Mouse (Mus musculus): Measurements from ENCODE around the gene Rpp25. TPM values are rescaled to one million over a fixed set of nuclear protein-coding genes. Genes with fewer than 3 reads are reported as not detected.
A peak's percentile ranks its signal among the peaks of the same experiment; 100 is the strongest.

Rpp25 gene
- polyA plus RNA-seq, 1 experiment from 2014 or later: 6.8 TPM

DNA sequence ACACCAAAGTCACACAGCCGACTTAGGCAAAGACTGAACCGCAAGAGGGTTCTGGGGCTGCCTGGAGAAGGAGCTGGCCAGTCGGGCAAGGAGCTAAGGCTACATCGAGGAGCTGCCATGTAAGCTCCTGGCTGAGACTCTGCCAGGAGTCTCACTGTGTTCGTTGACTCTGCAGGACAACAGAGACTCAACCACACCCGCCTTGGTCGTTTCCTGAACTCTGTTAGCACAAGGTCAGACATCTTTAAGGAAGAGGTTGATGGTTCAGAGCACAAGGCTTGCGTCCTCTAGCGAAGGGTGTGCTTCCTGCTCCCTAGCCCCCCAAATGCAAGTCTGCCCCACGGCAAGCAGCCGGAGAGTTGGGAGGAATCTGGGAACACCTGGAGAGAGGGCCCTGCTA, 44.0 kb downstream of the Rpp25 start:
- Histone ChIP-seq H3K27me3 (replicated peaks; ENCODE audit: control insufficient read depth, insufficient read depth, low read length) (no peaks in the 10 kb centered on the region), H3K4me3 (ENCODE audit: low read length) (no peak overlapping the region), H3K9ac (ENCODE audit: low read depth, low read length) (no peak overlapping the region), H3K4me2 (ENCODE audit: low read depth, low read length) (no peak overlapping the region), H3K27ac (ENCODE audit: low read length) (peak overlapping the region; percentile 45), H3K36me3 (ENCODE audit: control insufficient read depth, insufficient read depth, low read length) (peaks cover 20% of the 10 kb centered on the region), H3K9me3 (ENCODE audit: control insufficient read depth, low read length) (no peaks in the 10 kb centered on the region), H3K4me1 (ENCODE audit: control insufficient read depth, insufficient read depth, low read length) (peaks cover 31% of the 10 kb centered on the region)
- 85% methylated on average over 11 of the region's 11 CpGs for WGBS
- ATAC-seq: no peak

DNA sequence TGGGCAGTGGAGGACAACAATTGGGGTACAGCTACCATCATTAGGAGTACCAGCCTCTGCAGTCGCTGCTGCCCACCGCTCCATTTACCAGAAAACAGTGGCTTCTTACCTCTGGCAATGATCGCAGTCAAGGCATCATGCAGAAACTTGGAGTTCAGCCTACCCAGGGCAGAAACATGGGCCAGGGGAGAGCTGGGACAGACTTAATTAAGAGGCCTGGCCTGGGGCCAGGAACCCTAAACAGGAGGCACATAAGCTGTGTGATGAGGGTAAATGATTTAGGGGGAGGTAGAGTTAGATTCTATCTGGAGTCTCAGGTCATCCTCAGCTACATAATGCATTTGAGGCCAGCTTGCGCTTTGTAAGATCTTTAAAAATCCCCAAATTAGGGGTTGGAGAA, 45.4 kb downstream of the Rpp25 start:
- WGBS: 96% methylated on average over 4 of the region's 4 CpGs
- ATAC-seq: no peak

DNA sequence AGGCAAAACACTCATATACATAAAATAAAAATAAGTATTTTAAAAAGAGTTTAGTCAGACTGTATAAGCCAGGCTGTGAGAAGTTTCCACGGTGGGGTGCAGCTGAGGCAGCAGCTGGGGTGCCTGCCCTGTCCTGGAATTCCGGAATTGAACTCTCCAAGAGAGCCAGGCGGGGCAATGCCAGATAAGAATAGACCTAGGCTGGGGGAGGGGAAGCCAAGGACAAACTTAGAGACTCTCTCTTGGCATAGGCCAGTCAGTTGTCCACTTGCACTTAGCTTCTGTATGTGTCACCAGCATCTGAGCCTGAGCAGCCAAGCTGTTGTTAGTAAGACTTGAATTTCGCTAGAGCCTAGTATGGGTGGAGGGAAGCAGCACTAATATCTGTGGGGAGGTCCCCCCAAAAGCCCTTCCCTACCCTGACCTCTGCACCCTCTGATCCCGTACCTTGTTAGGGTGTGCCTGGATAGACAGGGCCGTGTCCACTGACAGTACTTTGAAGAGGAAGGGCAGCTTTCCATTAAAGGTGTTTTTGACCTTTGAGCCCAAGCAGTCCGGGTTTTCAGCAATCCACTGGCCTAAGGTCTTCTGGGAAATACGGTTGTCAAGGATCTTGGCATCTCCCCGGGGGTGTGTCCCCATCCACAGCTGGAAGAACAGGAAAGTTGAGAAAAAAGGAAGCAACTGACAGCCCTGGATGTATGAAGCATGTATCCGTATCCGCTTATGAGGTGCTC, 46.5 kb downstream of the Rpp25 start:
- peaks cover 35% of the 10 kb centered on the region for H3K4me1 ChIP-seq (ENCODE audit: control insufficient read depth, insufficient read depth, low read length)
- H3K36me3 ChIP-seq (ENCODE audit: control insufficient read depth, insufficient read depth, low read length): peaks cover 6% of the 10 kb centered on the region; the same call in 1 of the 2 replicates
- H3K9ac ChIP-seq (ENCODE audit: low read depth, low read length): 0 out of 2 replicates have a peak overlapping the region, but pooled peaks have one; percentile 36
- peak overlapping the region; percentile 35 for H3K4me2 ChIP-seq (ENCODE audit: low read depth, low read length)
- H3K9me3 ChIP-seq (ENCODE audit: control insufficient read depth, low read length): no peaks in the 10 kb centered on the region
- H3K27me3 ChIP-seq (replicated peaks; ENCODE audit: control insufficient read depth, insufficient read depth, low read length): no peaks in the 10 kb centered on the region
- ATAC-seq: peak; percentile 80
- WGBS: 55% methylated on average over 11 of the region's 11 CpGs
- H3K27ac ChIP-seq (ENCODE audit: low read length): peak overlapping the region; percentile 91
- no peak overlapping the region for H3K4me3 ChIP-seq (ENCODE audit: low read length)

More for the DNA sequence above, 45.4 kb downstream of the Rpp25 start:
- Histone ChIP-seq H3K9me3 (ENCODE audit: control insufficient read depth, low read length) (no peaks in the 10 kb centered on the region), H3K27ac (ENCODE audit: low read length) (peak overlapping the region; percentile 91), H3K9ac (ENCODE audit: low read depth, low read length) (no peak overlapping the region), H3K4me1 (ENCODE audit: control insufficient read depth, insufficient read depth, low read length) (peaks cover 35% of the 10 kb centered on the region), H3K27me3 (replicated peaks; ENCODE audit: control insufficient read depth, insufficient read depth, low read length) (no peaks in the 10 kb centered on the region), H3K4me2 (ENCODE audit: low read depth, low read length) (no peak overlapping the region), H3K4me3 (ENCODE audit: low read length) (no peak overlapping the region), H3K36me3 (ENCODE audit: control insufficient read depth, insufficient read depth, low read length) (peaks cover 11% of the 10 kb centered on the region; the same call in 1 of the 2 replicates)

DNA sequence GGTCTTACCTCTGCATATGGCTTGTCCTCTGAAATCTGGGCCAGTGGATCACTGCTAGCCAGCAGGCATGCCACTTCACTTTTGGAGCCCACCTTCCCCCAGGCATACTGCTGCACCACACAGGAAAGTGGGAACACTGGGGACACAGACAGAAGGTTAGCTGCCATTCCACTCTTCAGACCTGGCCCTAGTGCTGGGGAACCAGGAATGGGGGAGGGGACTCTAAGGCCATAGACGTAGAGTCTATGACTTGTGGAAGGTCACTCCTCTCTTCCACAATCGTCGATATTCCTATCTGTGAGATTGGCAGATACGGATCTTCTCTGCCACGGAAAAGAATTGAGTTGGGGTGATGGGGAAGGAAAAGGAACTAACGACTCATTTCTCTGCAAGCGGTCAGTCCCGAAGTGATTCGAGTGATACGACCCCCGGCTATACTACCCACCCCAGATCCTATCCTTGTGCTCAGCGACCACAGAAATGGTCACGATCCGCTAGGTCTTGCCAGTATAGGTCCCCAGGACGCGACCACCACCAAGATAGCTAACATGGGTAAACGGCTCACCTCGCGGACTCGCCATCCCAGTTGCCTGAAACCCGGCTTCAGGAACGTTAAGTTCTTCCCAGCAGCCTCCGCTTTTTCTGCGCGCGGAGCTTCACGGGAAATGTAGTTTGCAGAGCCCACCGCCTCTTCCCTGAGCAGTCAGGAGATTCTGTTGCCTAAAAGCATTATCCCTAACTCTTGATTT, 48.5 kb downstream of the Rpp25 start, which contains the start of gene Mpi:
Gene Mpi, minus strand, starts transcription at position 625 of the 749 bp plus-strand sequence.
- peak within 1 kb of the TSS; percentile 85 for H3K4me2 ChIP-seq (ENCODE audit: low read depth, low read length)
- WGBS: 3% methylated on average over 28 of the region's 28 CpGs
- peak; percentile 34 for ATAC-seq
- H3K9me3 ChIP-seq (ENCODE audit: control insufficient read depth, low read length): no peaks in the 10 kb centered on the region
- H3K9ac ChIP-seq (ENCODE audit: low read depth, low read length): peak within 1 kb of the TSS; percentile 75
- 0 out of 2 replicates have a peak, but pooled peaks cover 3% of the 10 kb centered on the region for H3K36me3 ChIP-seq (ENCODE audit: control insufficient read depth, insufficient read depth, low read length)
- H3K27ac ChIP-seq (ENCODE audit: low read length): peak within 1 kb of the TSS; percentile 55; the same call in 1 of the 2 replicates
- H3K4me3 ChIP-seq (ENCODE audit: low read length): peak within 1 kb of the TSS; percentile 73
- no peaks in the 10 kb centered on the region for H3K27me3 ChIP-seq (replicated peaks; ENCODE audit: control insufficient read depth, insufficient read depth, low read length)
- H3K4me1 ChIP-seq (ENCODE audit: control insufficient read depth, insufficient read depth, low read length): peaks cover 35% of the 10 kb centered on the region

DNA sequence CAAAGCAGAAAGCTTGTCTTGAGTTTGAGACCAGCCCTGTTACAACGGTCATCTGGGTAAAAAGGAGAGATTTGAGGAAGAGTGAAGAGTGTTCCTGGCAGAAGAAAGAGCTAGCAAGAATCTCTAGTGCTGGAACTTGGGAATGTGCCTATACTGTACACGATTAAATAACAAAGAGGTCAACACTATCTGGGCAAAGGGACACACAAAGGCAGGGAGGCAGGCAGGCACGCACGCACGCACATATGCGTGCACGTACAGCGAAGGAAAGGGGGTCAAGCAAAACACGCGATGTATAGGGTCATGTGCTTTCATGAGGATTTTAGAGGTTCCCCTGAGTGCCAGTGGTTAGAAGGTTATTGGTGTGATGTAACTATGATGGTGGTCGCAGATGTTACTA, 49.3 kb downstream of the Rpp25 start:
- Histone ChIP-seq H3K36me3 (ENCODE audit: control insufficient read depth, insufficient read depth, low read length) (0 out of 2 replicates have a peak, but pooled peaks cover 3% of the 10 kb centered on the region), H3K4me3 (ENCODE audit: low read length) (no peak overlapping the region), H3K4me2 (ENCODE audit: low read depth, low read length) (0 out of 2 replicates have a peak overlapping the region, but pooled peaks have one; percentile 85), H3K4me1 (ENCODE audit: control insufficient read depth, insufficient read depth, low read length) (peaks cover 28% of the 10 kb centered on the region), H3K9me3 (ENCODE audit: control insufficient read depth, low read length) (no peaks in the 10 kb centered on the region), H3K27me3 (replicated peaks; ENCODE audit: control insufficient read depth, insufficient read depth, low read length) (no peaks in the 10 kb centered on the region), H3K27ac (ENCODE audit: low read length) (0 out of 2 replicates have a peak overlapping the region, but pooled peaks have one; percentile 55), H3K9ac (ENCODE audit: low read depth, low read length) (peak overlapping the region; percentile 75; the same call in 1 of the 2 replicates)
- ATAC-seq: no peak
- WGBS: 70% methylated on average over 11 of the region's 11 CpGs

DNA sequence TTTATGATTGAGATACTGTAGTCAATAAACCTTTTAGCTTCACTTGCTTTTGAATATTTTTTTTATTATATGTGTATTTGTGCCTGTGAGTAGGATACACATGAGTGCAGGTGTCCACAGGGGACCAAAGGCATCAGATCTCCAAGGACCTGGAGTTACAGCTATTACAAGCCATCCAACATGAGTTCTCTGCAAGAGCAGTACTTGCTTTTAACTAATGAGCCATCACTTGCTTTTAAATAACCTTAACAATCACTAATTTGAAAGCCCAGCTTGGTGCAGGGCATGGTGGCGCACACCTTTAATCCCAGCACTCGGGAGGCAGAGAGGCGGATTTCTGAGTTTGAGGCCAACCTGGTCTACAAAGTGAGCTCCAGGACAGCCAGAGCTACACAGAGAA, 50.9 kb downstream of the Rpp25 start:
- H3K27me3 ChIP-seq (replicated peaks; ENCODE audit: control insufficient read depth, insufficient read depth, low read length): no peaks in the 10 kb centered on the region
- 68% methylated on average over 3 of the region's 3 CpGs for WGBS
- no peak for ATAC-seq
- H3K4me1 ChIP-seq (ENCODE audit: control insufficient read depth, insufficient read depth, low read length): peaks cover 17% of the 10 kb centered on the region
- no peak overlapping the region for H3K4me2 ChIP-seq (ENCODE audit: low read depth, low read length)
- no peak overlapping the region for H3K4me3 ChIP-seq (ENCODE audit: low read length)
- H3K9me3 ChIP-seq (ENCODE audit: control insufficient read depth, low read length): no peaks in the 10 kb centered on the region
- H3K9ac ChIP-seq (ENCODE audit: low read depth, low read length): no peak overlapping the region
- no peak overlapping the region for H3K27ac ChIP-seq (ENCODE audit: low read length)
- no peaks in the 10 kb centered on the region for H3K36me3 ChIP-seq (ENCODE audit: control insufficient read depth, insufficient read depth, low read length)

Other genes with a start within 250 kb of the Rpp25 start
- gene 1700017B05Rik, start 241.4 kb upstream of the Rpp25 start, polyA plus RNA-seq (2015; fragmentation: Nextera tagmentation; extraction: Ambion mirVana): 23.8 and 25.5 TPM in 2 replicates
- 25.2 and 29.4 TPM in 2 replicates for gene Ppcdc, start 63.9 kb upstream of the Rpp25 start, polyA plus RNA-seq (2015; fragmentation: Nextera tagmentation; extraction: Ambion mirVana)
- 15.2 and 16.2 TPM in 2 replicates for gene Scamp5, start 36.0 kb upstream of the Rpp25 start, polyA plus RNA-seq (2015; fragmentation: Nextera tagmentation; extraction: Ambion mirVana)
- gene Cox5a, start 17.2 kb downstream of the Rpp25 start, polyA plus RNA-seq (2015; fragmentation: Nextera tagmentation; extraction: Ambion mirVana): 980 and 987 TPM in 2 replicates
- 13.6 and 13.7 TPM in 2 replicates for gene Fam219b, start 33.5 kb downstream of the Rpp25 start, polyA plus RNA-seq (2015; fragmentation: Nextera tagmentation; extraction: Ambion mirVana)
- 58.4 and 59.4 TPM in 2 replicates for gene Mpi, start 48.7 kb downstream of the Rpp25 start, polyA plus RNA-seq (2015; fragmentation: Nextera tagmentation; extraction: Ambion mirVana)
- 95.7 and 97.2 TPM in 2 replicates for gene Scamp2, start 56.9 kb downstream of the Rpp25 start, polyA plus RNA-seq (2015; fragmentation: Nextera tagmentation; extraction: Ambion mirVana)
- gene Ulk3, start 85.4 kb downstream of the Rpp25 start, polyA plus RNA-seq (2015; fragmentation: Nextera tagmentation; extraction: Ambion mirVana): 18.0 and 19.0 TPM in 2 replicates
- not detected in 2 replicates for gene Cplx3, start 102.3 kb downstream of the Rpp25 start, polyA plus RNA-seq (2015; fragmentation: Nextera tagmentation; extraction: Ambion mirVana)
- gene Lman1l, start 116.7 kb downstream of the Rpp25 start, polyA plus RNA-seq (2015; fragmentation: Nextera tagmentation; extraction: Ambion mirVana): not detected in 2 replicates
- 35.9 and 36.6 TPM in 2 replicates for gene Csk, start 149.6 kb downstream of the Rpp25 start, polyA plus RNA-seq (2015; fragmentation: Nextera tagmentation; extraction: Ambion mirVana)
- gene Cyp1a2, start 179.7 kb downstream of the Rpp25 start, polyA plus RNA-seq (2015; fragmentation: Nextera tagmentation; extraction: Ambion mirVana): not detected in 2 replicates
- gene Cyp1a1, start 183.9 kb downstream of the Rpp25 start, polyA plus RNA-seq (2015; fragmentation: Nextera tagmentation; extraction: Ambion mirVana): not detected in 2 replicates
- 27.6 and 28.4 TPM in 2 replicates for gene Edc3, start 204.5 kb downstream of the Rpp25 start, polyA plus RNA-seq (2015; fragmentation: Nextera tagmentation; extraction: Ambion mirVana)

Measured in intestine, embryonic 16.5 days (tissue).